Mouse (Mus musculus): ENCODE data around the gene Olfr124. TPM values are rescaled to one million over a fixed set of nuclear protein-coding genes. Genes with fewer than 3 reads are reported as not detected.

Gene Olfr124
- not detected in 2 replicates for polyA plus RNA-seq (2015; fragmentation: Nextera tagmentation; extraction: Ambion mirVana)

- Histone ChIP-seq H3K27me3 (ENCODE audit: insufficient read depth, low read length) (no peaks in the 10 kb centered on the region), H3K9me3 (replicated peaks; ENCODE audit: low read length) (no peaks in the 10 kb centered on the region), H3K4me1 (replicated peaks; ENCODE audit: insufficient read depth, low read length) (no peaks in the 10 kb centered on the region), H3K4me2 (ENCODE audit: low read length) (no peak within 1 kb of the TSS), H3K9ac (ENCODE audit: low read depth, low read length) (no peak within 1 kb of the TSS), H3K4me3 (replicated peaks; ENCODE audit: low read depth, low read length) (no peak within 1 kb of the TSS), H3K36me3 (ENCODE audit: insufficient read depth, low read length) (no peaks in the 10 kb centered on the region), H3K27ac (no peak within 1 kb of the TSS)
- TF ChIP-seq CTCF (IDR thresholded peaks at IDR 0.05; ENCODE audit: low read depth) = no peak
- no peak for DNase-seq (ENCODE audit: low spot score)
- no peak for ATAC-seq (replicated peaks; ENCODE audit: low FRiP score, low read depth)
- 89% methylated on average over 3 of the region's 3 CpGs for WGBS
Measured at GRCm38 (mm10) chr17:37799588-37799987, at the start of gene Olfr124. Gene Olfr124 (plus strand): TSS chr17:37799888.

- Histone ChIP-seq H3K27ac (no peak within 1 kb of the TSS), H3K4me1 (replicated peaks; ENCODE audit: insufficient read depth, low read length) (no peaks in the 10 kb centered on the region), H3K9ac (ENCODE audit: low read depth, low read length) (no peak within 1 kb of the TSS), H3K4me2 (ENCODE audit: low read length) (no peak within 1 kb of the TSS), H3K9me3 (replicated peaks; ENCODE audit: low read length) (no peaks in the 10 kb centered on the region), H3K27me3 (ENCODE audit: insufficient read depth, low read length) (no peaks in the 10 kb centered on the region), H3K4me3 (replicated peaks; ENCODE audit: low read depth, low read length) (no peak within 1 kb of the TSS), H3K36me3 (ENCODE audit: insufficient read depth, low read length) (no peaks in the 10 kb centered on the region)
- ATAC-seq (replicated peaks; ENCODE audit: low FRiP score, low read depth) (no peak), DNase-seq (ENCODE audit: low spot score) (no peak)
- TF ChIP-seq CTCF (IDR thresholded peaks at IDR 0.05; ENCODE audit: low read depth) = no peak
- WGBS = 83% methylated on average over 4 of the region's 4 CpGs
Measured at GRCm38 (mm10) chr17:37768307-37768706, 31.4 kb upstream of the Olfr124 start, which contains the start of gene Olfr122. Gene Olfr122 (plus strand): TSS chr17:37768607.

DNA sequence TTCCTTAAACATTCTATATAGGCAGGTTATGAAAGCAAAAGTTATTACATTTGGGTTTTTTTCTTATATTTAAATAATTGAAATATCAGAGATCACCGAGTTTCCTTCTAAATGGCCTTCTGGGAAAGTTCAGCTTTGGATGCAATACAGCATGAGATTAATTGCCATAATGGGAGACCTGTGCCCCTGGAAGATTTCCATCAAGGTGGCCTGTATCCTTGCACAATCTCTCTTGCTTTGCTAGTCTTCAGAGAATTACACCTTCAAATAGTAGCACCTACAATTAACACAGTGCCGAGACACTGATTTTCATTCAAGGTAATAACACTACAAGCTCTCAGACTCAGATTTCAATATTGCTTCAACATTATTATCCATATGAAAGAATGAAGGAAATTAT is 6.5 kb upstream of the Olfr124 start, which contains the start of gene Olfr123:
Gene Olfr123 (plus strand): TSS at position 301 of the 400 bp plus-strand sequence.
- WGBS = 89% methylated on average over 2 of the region's 2 CpGs
- no peak for TF ChIP-seq CTCF (IDR thresholded peaks at IDR 0.05; ENCODE audit: low read depth)
- no peaks in the 10 kb centered on the region for H3K27me3 ChIP-seq (ENCODE audit: insufficient read depth, low read length)

GRCm38 (mm10) chr17:37832649-37833048 is 33.0 kb downstream of the Olfr124 start, which contains the start of gene Olfr125:
Gene Olfr125 (plus strand): TSS chr17:37832949.
- Histone ChIP-seq H3K9ac (ENCODE audit: low read depth, low read length) (no peak within 1 kb of the TSS), H3K27me3 (ENCODE audit: insufficient read depth, low read length) (no peaks in the 10 kb centered on the region), H3K9me3 (replicated peaks; ENCODE audit: low read length) (no peaks in the 10 kb centered on the region), H3K27ac (no peak within 1 kb of the TSS), H3K4me3 (replicated peaks; ENCODE audit: low read depth, low read length) (no peak within 1 kb of the TSS), H3K36me3 (ENCODE audit: insufficient read depth, low read length) (no peaks in the 10 kb centered on the region), H3K4me2 (ENCODE audit: low read length) (no peak within 1 kb of the TSS), H3K4me1 (replicated peaks; ENCODE audit: insufficient read depth, low read length) (no peaks in the 10 kb centered on the region)
- no peak for DNase-seq (ENCODE audit: low spot score)
- ATAC-seq (replicated peaks; ENCODE audit: low FRiP score, low read depth) = no peak
- TF ChIP-seq CTCF (IDR thresholded peaks at IDR 0.05; ENCODE audit: low read depth) = no peak

More for the DNA sequence above, 6.5 kb upstream of the Olfr124 start, which contains the start of gene Olfr123:
- Histone ChIP-seq H3K9me3 (replicated peaks; ENCODE audit: low read length) (no peaks in the 10 kb centered on the region), H3K9ac (ENCODE audit: low read depth, low read length) (no peak within 1 kb of the TSS), H3K4me3 (replicated peaks; ENCODE audit: low read depth, low read length) (no peak within 1 kb of the TSS), H3K4me1 (replicated peaks; ENCODE audit: insufficient read depth, low read length) (no peaks in the 10 kb centered on the region), H3K36me3 (ENCODE audit: insufficient read depth, low read length) (no peaks in the 10 kb centered on the region), H3K4me2 (ENCODE audit: low read length) (no peak within 1 kb of the TSS), H3K27ac (no peak within 1 kb of the TSS)
- ATAC-seq (replicated peaks; ENCODE audit: low FRiP score, low read depth) = no peak
- no peak for DNase-seq (ENCODE audit: low spot score)

GRCm38 (mm10) chr17:37847183-37847582 is 47.5 kb downstream of the Olfr124 start, which contains the start of gene Olfr126:
Gene Olfr126 (plus strand): TSS chr17:37847483.
- DNase-seq (ENCODE audit: low spot score) (no peak), ATAC-seq (replicated peaks; ENCODE audit: low FRiP score, low read depth) (no peak)
- TF ChIP-seq CTCF (IDR thresholded peaks at IDR 0.05; ENCODE audit: low read depth) = no peak
- H3K27me3 ChIP-seq (ENCODE audit: insufficient read depth, low read length) = no peaks in the 10 kb centered on the region
- no peaks in the 10 kb centered on the region for H3K9me3 ChIP-seq (replicated peaks; ENCODE audit: low read length)
- no peak within 1 kb of the TSS for H3K4me3 ChIP-seq (replicated peaks; ENCODE audit: low read depth, low read length)
- H3K36me3 ChIP-seq (ENCODE audit: insufficient read depth, low read length) = no peaks in the 10 kb centered on the region
- no peaks in the 10 kb centered on the region for H3K4me1 ChIP-seq (replicated peaks; ENCODE audit: insufficient read depth, low read length)
- no peak within 1 kb of the TSS for H3K27ac ChIP-seq
- no peak within 1 kb of the TSS for H3K4me2 ChIP-seq (ENCODE audit: low read length)
- H3K9ac ChIP-seq (ENCODE audit: low read depth, low read length) = no peak within 1 kb of the TSS

Other genes with a start within 250 kb of the Olfr124 start
- gene Olfr112, start 230.4 kb upstream of the Olfr124 start, polyA plus RNA-seq (2015; fragmentation: Nextera tagmentation; extraction: Ambion mirVana) = not detected in 2 replicates
- not detected in 2 replicates for gene Olfr113, start 222.2 kb upstream of the Olfr124 start, polyA plus RNA-seq (2015; fragmentation: Nextera tagmentation; extraction: Ambion mirVana)
- not detected in 2 replicates for gene Olfr114, start 207.1 kb upstream of the Olfr124 start, polyA plus RNA-seq (2015; fragmentation: Nextera tagmentation; extraction: Ambion mirVana)
- not detected in 2 replicates for gene Olfr115, start 172.8 kb upstream of the Olfr124 start, polyA plus RNA-seq (2015; fragmentation: Nextera tagmentation; extraction: Ambion mirVana)
- not detected in 2 replicates for gene Olfr116, start 172.7 kb upstream of the Olfr124 start, polyA plus RNA-seq (2015; fragmentation: Nextera tagmentation; extraction: Ambion mirVana)
- gene Olfr117, start 136.1 kb upstream of the Olfr124 start, polyA plus RNA-seq (2015; fragmentation: Nextera tagmentation; extraction: Ambion mirVana) = not detected in 2 replicates
- gene Olfr118, start 132.9 kb upstream of the Olfr124 start, polyA plus RNA-seq (2015; fragmentation: Nextera tagmentation; extraction: Ambion mirVana) = not detected in 2 replicates
- not detected in 2 replicates for gene Olfr119, start 103.3 kb upstream of the Olfr124 start, polyA plus RNA-seq (2015; fragmentation: Nextera tagmentation; extraction: Ambion mirVana)
- gene Olfr120, start 78.1 kb upstream of the Olfr124 start, polyA plus RNA-seq (2015; fragmentation: Nextera tagmentation; extraction: Ambion mirVana) = not detected in 2 replicates
- gene Olfr121, start 51.0 kb upstream of the Olfr124 start, polyA plus RNA-seq (2015; fragmentation: Nextera tagmentation; extraction: Ambion mirVana) = not detected in 2 replicates
- gene Olfr122, start 31.3 kb upstream of the Olfr124 start, polyA plus RNA-seq (2015; fragmentation: Nextera tagmentation; extraction: Ambion mirVana) = not detected in 2 replicates
- not detected in 2 replicates for gene Olfr123, start 6.4 kb upstream of the Olfr124 start, polyA plus RNA-seq (2015; fragmentation: Nextera tagmentation; extraction: Ambion mirVana)
- gene Olfr125, start 33.1 kb downstream of the Olfr124 start, polyA plus RNA-seq (2015; fragmentation: Nextera tagmentation; extraction: Ambion mirVana) = not detected in 2 replicates
- gene Olfr126, start 47.6 kb downstream of the Olfr124 start, polyA plus RNA-seq (2015; fragmentation: Nextera tagmentation; extraction: Ambion mirVana) = not detected in 2 replicates
- not detected in 2 replicates for gene Olfr127, start 100.5 kb downstream of the Olfr124 start, polyA plus RNA-seq (2015; fragmentation: Nextera tagmentation; extraction: Ambion mirVana)
- gene Olfr128, start 120.7 kb downstream of the Olfr124 start, polyA plus RNA-seq (2015; fragmentation: Nextera tagmentation; extraction: Ambion mirVana) = not detected in 2 replicates
- not detected in 2 replicates for gene Olfr761, start 153.2 kb downstream of the Olfr124 start, polyA plus RNA-seq (2015; fragmentation: Nextera tagmentation; extraction: Ambion mirVana)